Mouse (Mus musculus) testis, adult 2 months (tissue): ENCODE data around the gene Galnt3. TPM values are rescaled to one million over a fixed set of nuclear protein-coding genes. Genes with fewer than 3 reads are reported as not detected.

Experiments used
- H3K27ac ChIP-seq: fragments of 200-500 bp; 2 replicates; pipeline ENCODE4 v1.5.1; 2012; ENCODE audit warnings: low read depth, low read length; ENCODE audit not compliant: control insufficient read depth, insufficient read depth
- H3K27me3 ChIP-seq: fragments of 200-500 bp; 2 replicates; pipeline ENCODE4 v1.6.1; 2012; ENCODE audit warnings: mild to moderate bottlenecking, low read length, moderate library complexity; ENCODE audit not compliant: control insufficient read depth, insufficient read depth
- H3K36me3 ChIP-seq: fragments of 200-500 bp; 2 replicates; pipeline ENCODE4 v1.6.1; 2012; ENCODE audit warnings: mild to moderate bottlenecking, low read length; ENCODE audit not compliant: control insufficient read depth, insufficient read depth
- H3K4me1 ChIP-seq: fragments of 200-500 bp; 2 replicates; pipeline ENCODE4 v1.6.1; 2012; ENCODE audit warnings: low read length; ENCODE audit not compliant: control insufficient read depth, insufficient read depth
- H3K4me3 ChIP-seq: fragments of 200-500 bp; 2 replicates; pipeline ENCODE4 v1.5.1; 2012; ENCODE audit warnings: low read depth, mild to moderate bottlenecking, low read length, moderate library complexity, mixed read lengths; ENCODE audit not compliant: control insufficient read depth
- CTCF ChIP-seq: fragments of 200-500 bp; IDR thresholded peaks from 2 replicates; pipeline ENCODE4 v1.5.1; 2012; ENCODE audit warnings: low read depth, mild to moderate bottlenecking, inconsistent platforms, low read length, moderate library complexity; ENCODE audit not compliant: control insufficient read depth, insufficient read depth, insufficient replicate concordance
- POLR2A ChIP-seq: fragments of 200-500 bp; IDR thresholded peaks from 2 replicates; pipeline ENCODE4 v1.6.1; 2012; ENCODE audit warnings: low read depth, mild to moderate bottlenecking, inconsistent platforms, low read length, moderate library complexity; ENCODE audit not compliant: control insufficient read depth
- polyA plus RNA-seq: library from polyadenylated mRNA; depleted of rRNA; stranded (reverse); fragments of >200 nt; gene quantifications from 2 replicates; pipeline ENCODE4 v1.2.3, GENCODE M21; 2012

Gene Galnt3
- polyA plus RNA-seq, 1 experiment = 83.9 TPM

- H3K36me3 ChIP-seq = no peaks in the 10 kb centered on the region
- TF ChIP-seq POLR2A = no peak
- no peak for TF ChIP-seq CTCF
- no peaks in the 10 kb centered on the region for H3K4me1 ChIP-seq
- H3K27ac ChIP-seq = no peak overlapping the region
- H3K4me3 ChIP-seq = no peak overlapping the region
- H3K27me3 ChIP-seq = no peaks in the 10 kb centered on the region
Measured at GRCm38 (mm10) chr2:66150531-66150930, 25.7 kb upstream of the Galnt3 start.

- H3K36me3 ChIP-seq = no peaks in the 10 kb centered on the region
- no peak overlapping the region for H3K4me3 ChIP-seq
- TF ChIP-seq POLR2A = no peak
- no peak for TF ChIP-seq CTCF
- H3K27ac ChIP-seq = no peak overlapping the region
- no peaks in the 10 kb centered on the region for H3K4me1 ChIP-seq
- H3K27me3 ChIP-seq = no peaks in the 10 kb centered on the region
Measured at GRCm38 (mm10) chr2:66148654-66149230, 23.9 kb upstream of the Galnt3 start.

GRCm38 (mm10) chr2:66146473-66146872, 21.7 kb upstream of the Galnt3 start:
- H3K4me3 ChIP-seq = no peak overlapping the region
- no peaks in the 10 kb centered on the region for H3K27me3 ChIP-seq
- no peaks in the 10 kb centered on the region for H3K36me3 ChIP-seq
- no peak overlapping the region for H3K27ac ChIP-seq
- H3K4me1 ChIP-seq = no peaks in the 10 kb centered on the region
- TF ChIP-seq CTCF (no peak), POLR2A (no peak)

GRCm38 (mm10) chr2:66144770-66145169, 20.0 kb upstream of the Galnt3 start:
- H3K36me3 ChIP-seq = no peaks in the 10 kb centered on the region
- no peaks in the 10 kb centered on the region for H3K4me1 ChIP-seq
- H3K4me3 ChIP-seq = no peak overlapping the region
- TF ChIP-seq POLR2A (no peak), CTCF (no peak)
- no peaks in the 10 kb centered on the region for H3K27me3 ChIP-seq
- no peak overlapping the region for H3K27ac ChIP-seq

GRCm38 (mm10) chr2:66143284-66143683, 18.5 kb upstream of the Galnt3 start:
- TF ChIP-seq POLR2A (no peak), CTCF (no peak)
- H3K4me1 ChIP-seq = no peaks in the 10 kb centered on the region
- no peak overlapping the region for H3K4me3 ChIP-seq
- H3K27ac ChIP-seq = no peak overlapping the region
- no peaks in the 10 kb centered on the region for H3K36me3 ChIP-seq
- no peaks in the 10 kb centered on the region for H3K27me3 ChIP-seq

GRCm38 (mm10) chr2:66142711-66143110, 17.9 kb upstream of the Galnt3 start:
- TF ChIP-seq CTCF (no peak), POLR2A (no peak)
- Histone ChIP-seq H3K36me3 (no peaks in the 10 kb centered on the region), H3K4me3 (no peak overlapping the region), H3K27me3 (no peaks in the 10 kb centered on the region), H3K27ac (no peak overlapping the region), H3K4me1 (no peaks in the 10 kb centered on the region)

GRCm38 (mm10) chr2:66142268-66142667, 17.5 kb upstream of the Galnt3 start:
- no peaks in the 10 kb centered on the region for H3K36me3 ChIP-seq
- H3K4me1 ChIP-seq = no peaks in the 10 kb centered on the region
- H3K27me3 ChIP-seq = no peaks in the 10 kb centered on the region
- TF ChIP-seq POLR2A = no peak
- TF ChIP-seq CTCF = no peak
- no peak overlapping the region for H3K4me3 ChIP-seq
- H3K27ac ChIP-seq = no peak overlapping the region

- H3K27ac ChIP-seq = no peak overlapping the region
- no peaks in the 10 kb centered on the region for H3K4me1 ChIP-seq
- no peaks in the 10 kb centered on the region for H3K36me3 ChIP-seq
- no peaks in the 10 kb centered on the region for H3K27me3 ChIP-seq
- TF ChIP-seq POLR2A (no peak), CTCF (no peak)
- no peak overlapping the region for H3K4me3 ChIP-seq
Measured at GRCm38 (mm10) chr2:66140246-66140645, 15.5 kb upstream of the Galnt3 start.
